Mouse (Mus musculus): ENCODE measurements around the gene Gm4513.
"Not testable (repeated sequence)": the region's sequence is repeated elsewhere in the genome, so short reads cannot be mapped to it uniquely, and the experiment has no call there.

Gene Gm4513

DNA sequence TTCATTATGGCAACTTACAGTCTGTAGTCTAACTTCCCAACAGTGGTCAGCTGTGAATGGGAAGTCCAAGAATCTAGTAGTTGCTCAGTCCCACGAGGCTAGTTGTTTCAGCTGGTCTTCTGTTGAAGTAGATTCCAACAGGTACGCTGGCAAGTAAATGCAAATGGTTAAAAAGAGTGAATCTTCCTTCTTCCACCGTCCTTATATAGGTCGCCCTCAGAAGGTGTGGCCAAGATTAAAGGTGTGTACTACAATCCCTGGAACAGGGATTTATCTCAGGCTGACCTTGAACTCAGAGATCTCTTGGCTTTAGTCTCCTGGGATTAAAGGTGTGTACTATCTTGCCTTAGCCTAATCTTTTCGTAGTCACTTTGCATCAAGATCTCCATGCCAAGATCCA, at the start of gene Gm4513:
Gene Gm4513 (minus strand): TSS at position 101 of the 400 bp plus-strand sequence.
- DNase-seq (ENCODE audit: low spot score) = not testable (repeated sequence)

DNA sequence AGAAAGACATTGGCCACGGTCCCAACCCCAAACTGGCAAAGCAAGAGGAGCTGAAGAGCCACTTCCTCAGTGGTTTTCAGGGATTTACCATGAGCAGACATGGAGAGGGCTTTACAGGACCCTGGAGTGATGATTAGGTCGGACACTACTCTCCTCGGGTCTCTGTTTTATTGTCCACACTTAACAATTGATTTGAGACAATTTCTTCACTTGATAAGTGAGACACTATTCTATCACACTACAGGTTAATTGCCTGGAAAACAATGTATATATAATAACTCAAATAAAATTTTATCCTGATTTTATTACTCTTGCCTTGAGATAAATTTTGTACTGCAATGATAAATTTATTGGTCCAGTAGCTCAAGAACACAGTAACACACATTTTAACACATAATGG, 22.7 kb downstream of the Gm4513 start, which contains the start of gene Gm4141:
Gene Gm4141 (minus strand): TSS at position 101 of the 400 bp plus-strand sequence.
- not testable (repeated sequence) for DNase-seq (ENCODE audit: low spot score)

DNA sequence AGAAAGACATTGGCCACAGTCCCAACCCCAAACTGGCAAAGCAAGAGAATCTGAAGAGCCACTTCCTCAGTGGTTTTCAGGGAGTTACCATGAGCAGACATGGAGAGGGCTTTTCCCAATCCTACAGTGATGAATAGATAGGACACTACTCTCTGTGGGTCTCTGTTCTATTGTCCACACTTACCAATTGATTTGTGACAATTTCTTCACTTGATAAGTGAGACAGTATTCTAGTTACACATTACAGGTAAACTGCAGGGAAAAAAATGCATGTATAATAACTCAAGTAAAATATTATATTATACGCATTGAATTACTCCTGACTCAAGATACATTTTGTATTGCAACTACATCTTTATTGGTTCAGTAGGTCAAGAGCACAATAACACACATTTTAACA, 53.2 kb downstream of the Gm4513 start, which contains the start of gene Gm5726:
Gene Gm5726 (minus strand): TSS at position 101 of the 400 bp plus-strand sequence.
- not testable (repeated sequence) for DNase-seq (ENCODE audit: low spot score)
